Mouse (Mus musculus) lung, postnatal 0 days (tissue): ENCODE results near the gene Sucla2. TPM values are rescaled to one million over a fixed set of nuclear protein-coding genes. Genes with fewer than 3 reads are reported as not detected.

Source experiments
- ATAC-seq: fragments of 200-750 bp; cut with Nextera tagmentation; 2 replicates; pipeline ENCODE4 v1.8.0; 2017; ENCODE audit warnings: moderate library complexity
- DNase-seq: peaks from one replicate; pipeline ENCODE4 v3.0.0-alpha.2; 2016; ENCODE audit warnings: low spot score
- H3K27ac ChIP-seq: fragments of 300-500 bp; sonication (generic); 2 replicates; pipeline ENCODE4 v1.5.1; 2014; ENCODE audit warnings: antibody characterized with exemption, mild to moderate bottlenecking, low read length, mixed read lengths
- H3K27me3 ChIP-seq: fragments of 300-500 bp; sonication (generic); replicated peaks from 2 replicates; pipeline ENCODE4 v1.6.1; 2014; ENCODE audit warnings: low read length, mixed read lengths; ENCODE audit not compliant: insufficient read depth
- H3K36me3 ChIP-seq: fragments of 300-500 bp; sonication (generic); 2 replicates; pipeline ENCODE4 v1.6.1; 2014; ENCODE audit warnings: low read length, mixed read lengths; ENCODE audit not compliant: insufficient read depth
- H3K4me1 ChIP-seq: fragments of 300-500 bp; sonication (generic); 2 replicates; pipeline ENCODE4 v1.6.1; 2014; ENCODE audit warnings: antibody characterized with exemption, low read depth, low read length, mixed read lengths; ENCODE audit not compliant: insufficient read depth
- H3K4me2 ChIP-seq: fragments of 300-500 bp; sonication (generic); replicated peaks from 2 replicates; pipeline ENCODE4 v1.6.1; 2014; ENCODE audit warnings: low read depth, mild to moderate bottlenecking, low read length, moderate library complexity, mixed read lengths
- H3K4me3 ChIP-seq: fragments of 300-500 bp; sonication (generic); 2 replicates; pipeline ENCODE4 v1.5.1; 2014; ENCODE audit warnings: low read depth, low read length
- H3K9ac ChIP-seq: fragments of 300-500 bp; sonication (generic); replicated peaks from 2 replicates; pipeline ENCODE4 v1.6.1; 2014; ENCODE audit warnings: low read depth, mild to moderate bottlenecking
- H3K9me3 ChIP-seq: fragments of 300-500 bp; sonication (generic); 2 replicates; pipeline ENCODE4 v1.6.1; 2016; ENCODE audit warnings: low read length, mixed read lengths
- CTCF ChIP-seq: IDR thresholded peaks from 2 replicates; pipeline ENCODE4 v1.5.1; 2016; ENCODE audit warnings: antibody characterized with exemption, mild to moderate bottlenecking
- EP300 ChIP-seq: IDR thresholded peaks from 2 replicates; pipeline ENCODE4 v1.6.1; 2016; ENCODE audit warnings: antibody characterized with exemption, mild to moderate bottlenecking, control low read depth
- WGBS: fragments of 180-500 bp; shearing (Covaris S2); extraction: QIAGEN DNeasy Blood & Tissue Kit; methylation state at CpG from one replicate; pipeline ENCODE4 v1.1.7; 2014; 5-methylcytosine and 5-hydroxymethylcytosine counted together
- polyA plus RNA-seq: library from polyadenylated mRNA; unstranded; fragments of >200 nt; fragmentation: Nextera tagmentation; extraction: Ambion mirVana; gene quantifications from 2 replicates; pipeline ENCODE4 v1.2.1, GENCODE M21; 2015

Gene Sucla2
- polyA plus RNA-seq: 80.2 and 84.7 TPM in 2 replicates

DNA sequence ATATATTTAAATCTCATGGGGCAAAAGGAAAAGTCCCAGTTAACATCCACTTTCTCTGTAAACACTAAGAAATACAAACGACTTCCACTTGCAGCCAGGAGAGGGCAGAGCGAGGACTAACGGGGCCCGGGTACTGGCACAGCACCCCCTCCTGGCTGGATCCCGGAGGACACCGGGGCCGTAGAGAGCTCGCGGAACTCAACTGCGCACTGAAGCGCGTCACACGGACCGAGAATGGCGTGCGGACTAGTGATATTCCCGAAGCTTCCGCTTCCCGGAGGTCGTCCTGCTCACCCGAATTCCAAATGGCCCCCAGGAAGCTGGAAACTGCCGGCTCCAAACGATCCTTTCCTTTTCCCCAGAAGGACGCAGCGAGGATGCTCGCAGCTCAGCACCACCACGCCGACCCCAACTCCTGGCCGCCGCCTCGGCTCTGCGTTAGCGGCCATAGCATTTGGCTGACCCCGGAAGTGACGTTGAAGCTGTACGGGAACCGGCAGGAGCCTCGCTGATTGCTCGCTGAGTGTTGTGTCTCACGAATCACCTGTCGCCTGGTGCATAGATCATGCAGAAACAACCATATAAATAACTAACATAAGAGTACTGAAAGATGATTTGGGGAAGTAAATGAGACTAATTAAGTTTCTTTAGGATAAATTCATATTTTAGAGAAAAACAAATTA lies at the start of gene Sucla2:
Gene Sucla2, plus strand, starts transcription at position 554 of the 683 bp plus-strand sequence.
- under 1% methylated on average over 36 of the region's 41 CpGs for WGBS
- H3K36me3 ChIP-seq: no peaks in the 10 kb centered on the region
- TF ChIP-seq EP300 (peak; percentile 23; the same call in 1 of the 2 replicates), CTCF (peak; percentile 100)
- H3K4me2 ChIP-seq: peak within 1 kb of the TSS; percentile 25
- H3K4me3 ChIP-seq: peak within 1 kb of the TSS; percentile 47
- peak within 1 kb of the TSS; percentile 87 for H3K27ac ChIP-seq
- DNase-seq (peak; percentile 97), ATAC-seq (peak; percentile 100)
- no peaks in the 10 kb centered on the region for H3K9me3 ChIP-seq
- H3K27me3 ChIP-seq: no peaks in the 10 kb centered on the region
- no peaks in the 10 kb centered on the region for H3K4me1 ChIP-seq
- H3K9ac ChIP-seq: peak within 1 kb of the TSS; percentile 56

DNA sequence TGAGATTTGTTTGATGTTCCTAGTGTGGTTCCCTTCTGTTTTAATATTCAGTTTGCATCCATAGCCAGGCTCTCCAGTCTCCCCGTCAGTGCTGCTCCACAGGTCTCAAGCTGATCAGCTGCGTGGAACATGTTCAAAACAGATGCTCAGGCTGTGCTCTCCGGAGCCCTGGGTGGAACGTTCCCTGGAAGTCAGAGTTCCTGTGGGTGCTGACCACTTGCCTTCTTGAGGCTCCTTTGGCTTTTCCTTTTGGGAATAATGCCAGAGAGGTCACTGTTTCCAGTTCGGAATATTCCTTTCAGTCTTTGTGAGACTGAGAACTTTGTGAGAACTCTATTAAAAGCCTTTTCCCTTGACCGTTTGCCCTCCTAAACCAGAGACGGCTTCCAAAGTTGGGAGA lies 49.6 kb upstream of the Sucla2 start:
- DNase-seq: no peak
- H3K27ac ChIP-seq: peak overlapping the region; percentile 17; the same call in 1 of the 2 replicates
- no peaks in the 10 kb centered on the region for H3K27me3 ChIP-seq

DNA sequence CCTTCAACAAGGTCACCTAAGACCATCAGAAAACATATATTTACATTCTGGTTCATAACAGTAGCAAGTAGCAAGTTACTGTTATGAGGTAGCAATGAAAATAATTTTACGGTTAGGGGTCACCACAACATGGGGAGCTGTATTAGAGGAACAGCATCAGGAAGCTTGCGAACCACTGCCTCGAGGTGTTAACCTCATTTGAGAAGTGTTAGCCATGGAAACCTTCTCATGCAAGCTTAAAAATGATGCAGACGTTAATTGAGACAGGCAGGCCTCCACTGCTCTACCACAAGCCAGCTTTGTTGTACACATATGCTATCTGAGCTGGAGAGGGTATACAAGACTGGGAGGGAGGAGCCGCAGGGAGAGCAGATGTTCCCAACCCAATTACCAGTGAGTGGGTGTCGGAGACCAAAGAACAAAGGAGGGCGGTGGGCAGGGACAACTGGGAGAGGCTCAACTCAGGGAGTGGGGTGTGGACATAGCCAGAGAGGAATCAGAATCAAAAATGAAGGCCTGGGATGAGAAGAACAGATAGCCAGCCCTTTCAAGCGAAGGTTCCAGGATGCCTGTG lies 48.7 kb upstream of the Sucla2 start:
- Histone ChIP-seq H3K9me3 (no peaks in the 10 kb centered on the region), H3K4me3 (no peak overlapping the region), H3K9ac (no peak overlapping the region), H3K27ac (peak overlapping the region; percentile 45), H3K27me3 (no peaks in the 10 kb centered on the region), H3K4me2 (no peak overlapping the region), H3K4me1 (peaks cover 5% of the 10 kb centered on the region; the same call in 1 of the 2 replicates), H3K36me3 (no peaks in the 10 kb centered on the region)
- WGBS: 72% methylated on average over 8 of the region's 8 CpGs
- TF ChIP-seq CTCF: no peak
- no peak for TF ChIP-seq EP300
- DNase-seq (peak; percentile 42), ATAC-seq (peak; percentile 70)

More for the DNA sequence above, 49.6 kb upstream of the Sucla2 start:
- no peak overlapping the region for H3K4me3 ChIP-seq
- H3K9ac ChIP-seq: no peak overlapping the region
- H3K4me2 ChIP-seq: no peak overlapping the region
- WGBS: 45% methylated on average over 7 of the region's 7 CpGs
- peaks cover 8% of the 10 kb centered on the region; the same call in 1 of the 2 replicates for H3K4me1 ChIP-seq
- no peak for ATAC-seq
- H3K36me3 ChIP-seq: no peaks in the 10 kb centered on the region
- H3K9me3 ChIP-seq: no peaks in the 10 kb centered on the region
- TF ChIP-seq CTCF (no peak), EP300 (no peak)

DNA sequence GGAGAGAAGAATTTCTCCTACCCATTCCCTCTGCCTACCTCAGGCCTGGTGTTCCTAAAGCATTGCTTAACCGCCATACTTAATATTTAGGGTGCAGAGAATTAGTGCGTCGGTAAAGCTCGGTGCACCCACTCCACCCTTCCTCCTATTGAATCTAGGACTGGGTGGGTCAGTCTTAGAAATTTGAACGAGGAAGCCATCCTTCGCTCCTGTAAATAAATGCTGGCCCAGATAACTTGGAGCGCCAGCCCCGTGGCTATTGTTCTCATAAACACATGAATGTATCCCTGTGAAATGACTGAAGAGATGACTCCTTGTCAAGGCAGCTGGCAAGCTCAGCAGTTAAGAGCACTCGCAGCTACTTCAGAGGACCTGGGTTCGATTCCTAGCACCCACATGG lies 48.0 kb upstream of the Sucla2 start:
- Histone ChIP-seq H3K9ac (no peak overlapping the region), H3K36me3 (no peaks in the 10 kb centered on the region), H3K27ac (peak overlapping the region; percentile 45), H3K9me3 (no peaks in the 10 kb centered on the region), H3K4me1 (peaks cover 5% of the 10 kb centered on the region; the same call in 1 of the 2 replicates), H3K27me3 (no peaks in the 10 kb centered on the region), H3K4me2 (no peak overlapping the region), H3K4me3 (no peak overlapping the region)
- TF ChIP-seq CTCF: no peak
- peak; percentile 86 for TF ChIP-seq EP300
- peak; percentile 70 for ATAC-seq
- WGBS: 70% methylated on average over 10 of the region's 10 CpGs
- peak; percentile 43 for DNase-seq

DNA sequence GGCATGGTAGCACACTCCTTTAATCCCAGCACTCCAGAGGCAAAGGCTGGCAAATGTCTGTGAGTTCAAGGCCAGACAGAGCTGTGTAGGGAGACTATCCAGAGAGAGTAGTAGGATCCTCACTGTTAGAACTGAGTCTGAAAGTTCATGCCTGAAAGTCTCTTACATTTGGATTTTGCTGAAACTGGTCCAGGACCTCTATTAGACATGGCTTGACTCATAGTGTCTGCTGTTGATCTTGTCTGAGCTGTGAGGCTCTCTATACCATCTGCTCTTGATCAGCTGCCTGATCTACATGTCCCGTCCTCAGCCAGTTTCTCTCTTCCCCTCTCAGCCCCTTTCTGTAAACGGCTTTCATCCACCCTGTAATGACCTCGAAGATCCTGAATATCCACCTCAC lies 46.8 kb upstream of the Sucla2 start:
- no peak for ATAC-seq
- Histone ChIP-seq H3K4me3 (no peak overlapping the region), H3K4me1 (peaks cover 5% of the 10 kb centered on the region; the same call in 1 of the 2 replicates), H3K36me3 (no peaks in the 10 kb centered on the region), H3K9me3 (no peaks in the 10 kb centered on the region), H3K27ac (no peak overlapping the region), H3K9ac (no peak overlapping the region), H3K4me2 (no peak overlapping the region), H3K27me3 (no peaks in the 10 kb centered on the region)
- peak; percentile 38 for DNase-seq
- WGBS: 57% methylated on average over 3 of the region's 3 CpGs
- no peak for TF ChIP-seq CTCF
- no peak for TF ChIP-seq EP300

DNA sequence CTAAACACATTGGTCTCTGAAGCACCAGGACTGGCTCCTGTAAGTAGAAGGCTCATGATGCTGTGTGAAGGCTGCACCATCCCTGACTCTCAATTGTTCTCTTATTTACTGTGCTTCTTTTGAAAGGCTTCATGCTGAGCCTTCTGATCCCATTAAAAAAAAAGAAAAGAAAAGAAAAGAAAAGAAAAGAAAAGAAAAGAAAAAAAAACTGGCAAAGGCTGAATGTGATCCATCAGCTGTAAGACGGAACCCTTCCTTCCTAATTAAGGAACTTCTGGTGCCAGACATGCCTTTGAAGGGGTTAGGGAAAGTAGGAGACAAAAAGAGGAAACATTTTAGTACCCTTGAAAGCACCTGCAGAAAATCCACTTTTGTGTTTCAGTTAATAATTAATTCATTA lies 45.3 kb upstream of the Sucla2 start:
- Histone ChIP-seq H3K9me3 (no peaks in the 10 kb centered on the region), H3K4me3 (no peak overlapping the region), H3K36me3 (no peaks in the 10 kb centered on the region), H3K4me2 (no peak overlapping the region), H3K4me1 (no peaks in the 10 kb centered on the region; the same call in 1 of the 2 replicates), H3K27ac (no peak overlapping the region), H3K27me3 (no peaks in the 10 kb centered on the region), H3K9ac (no peak overlapping the region)
- TF ChIP-seq CTCF (no peak), EP300 (no peak)
- ATAC-seq (no peak), DNase-seq (no peak)
- WGBS: 72% methylated on average over 1 of the region's 1 CpGs
